Mouse (Mus musculus) embryonic stem cell, embryonic (primary cell): ENCODE data around the gene Ak2.

Experiments
- CTCF ChIA-PET, 4 experiments: fragments of 300-600 bp in 2 of 4; fragments of 350-600 bp in 2 of 4; sonication (Branson Sonifier 250); formaldehyde crosslinking; loops; one replicate each; lab custom pipeline; 2022; ENCODE audit warnings: inconsistent platforms in 2 of 4; lab: Charles Lee
- POLR2A ChIA-PET, 4 experiments: fragments of 300-600 bp in 2 of 4; fragments of 350-600 bp in 2 of 4; sonication (Branson Sonifier 250); formaldehyde crosslinking; loops; one replicate each; lab custom pipeline; 2022; ENCODE audit warnings: antibody characterized with exemption in 4 of 4, inconsistent platforms in 1 of 4; lab: Charles Lee

Ak2 gene

GRCm38 (mm10) chr4:129059125-129059551 is 67.4 kb downstream of the Ak2 start:
- CTCF ChIA-PET: interaction anchor here in 2 of 4 experiments (0.5 to 1.2 kb wide), 2 partner anchors 23 to 87 kb away, joined by 3 read pairs; no protein-coding TSS in a partner anchor
- POLR2A ChIA-PET: interaction anchor here (0.6 to 7.6 kb wide), 58 partner anchors 9 to 518 kb away, joined by 3 to 375 read pairs (median 26); partner anchors contain the start of genes Ak2 (in 3 of the 4), Azin2 (in 2 of the 4), Bsdc1 (in 1 of the 4) and Hpca (in 1 of the 4)

DNA sequence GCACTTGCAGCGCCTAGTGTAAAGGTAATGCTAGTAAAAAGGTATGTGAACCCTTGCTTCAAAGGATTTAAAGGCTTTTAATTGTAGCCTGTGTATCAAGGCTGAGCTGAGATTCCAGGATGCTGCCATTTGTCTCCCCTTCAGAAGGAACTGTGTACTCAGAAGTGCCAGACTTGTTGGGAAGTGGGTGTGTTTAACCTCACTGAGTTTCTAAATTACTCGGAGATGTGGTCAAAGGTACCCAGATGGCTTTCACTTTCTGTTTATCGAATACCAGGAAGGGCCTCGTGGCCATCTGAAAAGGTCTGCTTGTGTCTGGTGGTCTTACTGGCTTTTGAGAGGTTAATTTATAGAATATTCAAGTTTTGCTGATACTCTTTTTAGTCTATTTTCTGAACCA is 68.2 kb downstream of the Ak2 start:
- CTCF ChIA-PET: no interaction called here

More for the DNA sequence above, 68.2 kb downstream of the Ak2 start:
- POLR2A ChIA-PET: interaction anchor here in 3 of 4 experiments (0.9 to 7.6 kb wide), 18 partner anchors 13 to 95 kb away, joined by 3 to 375 read pairs (median 60); partner anchors contain the start of genes Ak2 (in 3 of the 3) and Azin2 (in 1 of the 3)
